Mouse (Mus musculus): ENCODE measurements around the gene Irx1. TPM values are rescaled to one million over a fixed set of nuclear protein-coding genes. Genes with fewer than 3 reads are reported as not detected.

Irx1 gene
- not detected for total RNA-seq (2022)

GRCm38 (mm10) chr13:71963356-71964351, at the start of gene Irx1:
Irx1 (minus strand) TSS chr13:71963723.
- no peak for DNase-seq (ENCODE audit: low spot score in 2 of 2)

GRCm38 (mm10) chr13:71979932-71980655, 16.6 kb upstream of the Irx1 start:
- DNase-seq (ENCODE audit: low spot score in 2 of 2), result no peak

- no peak for DNase-seq (ENCODE audit: low spot score in 2 of 2)
Observed at GRCm38 (mm10) chr13:71975753-71976152, 12.2 kb upstream of the Irx1 start.

GRCm38 (mm10) chr13:71968286-71968685, 4.8 kb upstream of the Irx1 start:
- no peak for DNase-seq (ENCODE audit: low spot score in 2 of 2)

- no peak for DNase-seq (ENCODE audit: low spot score in 2 of 2)
Observed at GRCm38 (mm10) chr13:71967341-71968250, 4.1 kb upstream of the Irx1 start.

- DNase-seq (ENCODE audit: low spot score in 2 of 2), result no peak
Observed at GRCm38 (mm10) chr13:71966631-71967030, 3.1 kb upstream of the Irx1 start.

- no peak for DNase-seq (ENCODE audit: low spot score in 2 of 2)
Observed at GRCm38 (mm10) chr13:71964366-71964765, 843 bp upstream of the Irx1 start.

GRCm38 (mm10) chr13:71962661-71963355, 715 bp downstream of the Irx1 start:
- DNase-seq (ENCODE audit: low spot score in 2 of 2), result no peak

GRCm38 (mm10) chr13:71961891-71962660, 1.4 kb downstream of the Irx1 start:
- no peak for DNase-seq (ENCODE audit: low spot score in 2 of 2)

- DNase-seq (ENCODE audit: low spot score in 2 of 2), result no peak
Observed at GRCm38 (mm10) chr13:71960846-71961735, 2.4 kb downstream of the Irx1 start.

GRCm38 (mm10) chr13:71960277-71960672, 3.2 kb downstream of the Irx1 start:
- DNase-seq (ENCODE audit: low spot score in 2 of 2), result no peak

- no peak for DNase-seq (ENCODE audit: low spot score in 2 of 2)
Observed at GRCm38 (mm10) chr13:71959361-71960276, 3.9 kb downstream of the Irx1 start.

- no peak for DNase-seq (ENCODE audit: low spot score in 2 of 2)
Observed at GRCm38 (mm10) chr13:71958651-71959050, 4.9 kb downstream of the Irx1 start.

GRCm38 (mm10) chr13:71957811-71958351, 5.6 kb downstream of the Irx1 start:
- no peak for DNase-seq (ENCODE audit: low spot score in 2 of 2)

GRCm38 (mm10) chr13:71957147-71957546, 6.4 kb downstream of the Irx1 start:
- DNase-seq (ENCODE audit: low spot score in 2 of 2), result no peak

- no peak for DNase-seq (ENCODE audit: low spot score in 2 of 2)
Observed at GRCm38 (mm10) chr13:71956481-71956880, 7.0 kb downstream of the Irx1 start.

GRCm38 (mm10) chr13:71951966-71952365, 11.6 kb downstream of the Irx1 start:
- no peak for DNase-seq (ENCODE audit: low spot score in 2 of 2)
